Comparison of ENCODE assay signal across 8 mouse cellular contexts in genomic region chr8:119196486-119197150, GRCm38 (mm10).
DNase-seq lines count a peak whose midpoint lies in the region; ATAC-seq and TF ChIP-seq lines count a peak whose summit lies in the region.

No protein-coding gene starts in this region.

- DNase-seq in gastrocnemius, adult 18-20 months (ENCODE audit: low spot score), result peak; percentile 45
- no peak for DNase-seq in gastrocnemius, postnatal 4 days (ENCODE audit: low spot score in 2 of 2)
- DNase-seq in NIH3T3 (ENCODE audit: low read depth), result peak; percentile 8
- DNase-seq in layer of hippocampus, adult 9-10 months (ENCODE audit: low spot score), result peak; percentile 42
- DNase-seq in right cerebral cortex, postnatal 10 days (ENCODE audit: low spot score in 2 of 2), result peak; percentile 79 to 80
- no peak for DNase-seq in kidney, adult 2 months
- DNase-seq in kidney, postnatal 14 days, result no peak

- TF ChIP-seq POLR2A in kidney, adult 2 months (IDR thresholded peaks at IDR 0.05; ENCODE audit: low read depth, low read length), result no peak

- H3K4me3 ChIP-seq in forebrain, embryonic 16.5 days (replicated peaks; ENCODE audit: low read length), result no peak overlapping the region
- no peak overlapping the region for H3K4me3 ChIP-seq in kidney, adult 2 months (ENCODE audit: insufficient read depth, low read depth, low read length)

- ATAC-seq in forebrain, embryonic 16.5 days, result peak; percentile 52; the same call in 1 of the 2 replicates

- H3K4me2 ChIP-seq in forebrain, embryonic 16.5 days (ENCODE audit: low read length), result no peak overlapping the region

- H3K27ac ChIP-seq in forebrain, embryonic 16.5 days (ENCODE audit: low read length), result no peak overlapping the region
- H3K27ac ChIP-seq in kidney, adult 2 months (ENCODE audit: insufficient read depth, low read depth, low read length), result no peak overlapping the region

- peaks cover 8% of the 10 kb centered on the region for H3K4me1 ChIP-seq in forebrain, embryonic 16.5 days (replicated peaks; ENCODE audit: control insufficient read depth, insufficient read depth, low read length)
- H3K4me1 ChIP-seq in kidney, adult 2 months (ENCODE audit: control insufficient read depth, insufficient read depth, low read length), result no peaks in the 10 kb centered on the region

- TF ChIP-seq CTCF in kidney, adult 2 months (conservative IDR thresholded peaks at IDR 0.05; ENCODE audit: insufficient read depth, insufficient read length, low read depth, low read length), result no peak

- H3K36me3 ChIP-seq in forebrain, embryonic 16.5 days (ENCODE audit: control insufficient read depth, insufficient read depth), result no peaks in the 10 kb centered on the region
- H3K36me3 ChIP-seq in kidney, adult 2 months (ENCODE audit: control insufficient read depth, insufficient read depth, low read length), result no peaks in the 10 kb centered on the region

- H3K9ac ChIP-seq in forebrain, embryonic 16.5 days (replicated peaks; ENCODE audit: low read depth, low read length), result no peak overlapping the region

- no peaks in the 10 kb centered on the region for H3K27me3 ChIP-seq in forebrain, embryonic 16.5 days (replicated peaks; ENCODE audit: control insufficient read depth, insufficient read depth, low read length)
- H3K27me3 ChIP-seq in kidney, adult 2 months (replicated peaks; ENCODE audit: control insufficient read depth, insufficient read depth, low read length), result no peaks in the 10 kb centered on the region

- no peaks in the 10 kb centered on the region for H3K9me3 ChIP-seq in forebrain, embryonic 16.5 days (ENCODE audit: control insufficient read depth, low read length)

- WGBS in forebrain, embryonic 16.5 days, result 48% methylated on average over 10 of the region's 10 CpGs
- WGBS in kidney, adult 2 months, result 84% methylated on average over 10 of the region's 10 CpGs

Comparison
In these comparisons a context has a peak if more than half of its experiments do, and no peak if none do; other contexts are left out.
1. DNase-seq: peak in gastrocnemius, adult 18-20 months (single experiment), NIH3T3 (single experiment), layer of hippocampus, adult 9-10 months (single experiment) and right cerebral cortex, postnatal 10 days (2 of 2); none in gastrocnemius, postnatal 4 days (0 of 2), kidney, adult 2 months (single experiment) and kidney, postnatal 14 days (single experiment).